Mouse (Mus musculus) liver, embryonic 15.5 days (tissue): ENCODE data around the gene Slc39a12. TPM values are rescaled to one million over a fixed set of nuclear protein-coding genes. Genes with fewer than 3 reads are reported as not detected.

ENCODE experiments used
- ATAC-seq: fragments of 200-750 bp; cut with Nextera tagmentation; 2 replicates; pipeline ENCODE4 v1.8.0; 2017; ENCODE audit warnings: moderate number of reproducible peaks, mild to moderate bottlenecking, moderate library complexity; ENCODE audit not compliant: insufficient read depth
- H3K27ac ChIP-seq: fragments of 300-500 bp; sonication (generic); replicated peaks from 2 replicates; pipeline ENCODE4 v1.5.1; 2015; ENCODE audit warnings: mild to moderate bottlenecking, inconsistent platforms
- H3K27me3 ChIP-seq: fragments of 300-500 bp; sonication (generic); 2 replicates; pipeline ENCODE4 v1.6.1; 2015; ENCODE audit warnings: mild to moderate bottlenecking, inconsistent platforms
- H3K36me3 ChIP-seq: fragments of 300-500 bp; sonication (generic); replicated peaks from 2 replicates; pipeline ENCODE4 v1.6.1; 2015; ENCODE audit warnings: moderate library complexity, mild to moderate bottlenecking, inconsistent platforms
- H3K4me1 ChIP-seq: fragments of 300-500 bp; sonication (generic); replicated peaks from 2 replicates; pipeline ENCODE4 v1.6.1; 2015; ENCODE audit warnings: inconsistent platforms
- H3K4me2 ChIP-seq: fragments of 300-500 bp; sonication (generic); 2 replicates; pipeline ENCODE4 v1.6.1; 2015; ENCODE audit warnings: moderate library complexity, mild to moderate bottlenecking, inconsistent platforms
- H3K4me3 ChIP-seq: fragments of 300-500 bp; sonication (generic); replicated peaks from 2 replicates; pipeline ENCODE4 v1.5.1; 2015; ENCODE audit warnings: mild to moderate bottlenecking, inconsistent platforms
- H3K9ac ChIP-seq: fragments of 300-500 bp; sonication (generic); 2 replicates; pipeline ENCODE4 v1.6.1; 2015; ENCODE audit warnings: moderate library complexity, mild to moderate bottlenecking, inconsistent platforms
- H3K9me3 ChIP-seq: fragments of 300-500 bp; sonication (generic); replicated peaks from 2 replicates; pipeline ENCODE4 v1.6.1; 2016; ENCODE audit warnings: inconsistent platforms
- WGBS: fragments of 180-500 bp; shearing (Covaris S2); methylation state at CpG from one replicate; pipeline ENCODE4 v1.1.7; 2015; ENCODE audit warnings: mixed read lengths; ENCODE audit not compliant: insufficient replicate concordance; 5-methylcytosine and 5-hydroxymethylcytosine counted together
- polyA plus RNA-seq: library from polyadenylated mRNA; unstranded; fragments of >200 nt; fragmentation: Nextera tagmentation; extraction: Ambion mirVana; gene quantifications from 2 replicates; pipeline ENCODE4 v1.2.1, GENCODE M21; 2015

The Slc39a12 gene
- polyA plus RNA-seq: 0.05 TPM in 1 of 2 replicates, not detected in the other

DNA sequence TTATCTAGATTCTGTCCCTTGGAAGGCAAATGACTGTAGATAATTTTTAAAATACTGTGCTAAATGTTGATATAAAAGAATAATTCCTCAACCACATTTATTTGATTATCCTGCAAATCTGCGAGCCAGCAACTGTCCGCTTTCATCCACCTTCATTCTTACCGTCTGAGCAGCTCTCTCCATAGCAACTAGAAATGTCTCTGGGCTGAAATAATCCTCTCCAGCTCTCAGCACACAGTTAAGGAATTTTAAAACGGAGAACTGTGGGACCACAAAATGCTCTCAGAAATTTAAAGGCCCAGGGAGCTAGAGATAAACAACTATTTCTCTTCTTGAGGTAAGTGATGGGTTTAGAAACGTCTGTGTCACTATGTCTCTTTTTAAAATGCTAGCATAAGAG, at the start of gene Slc39a12:
Gene Slc39a12 (plus strand): TSS at position 155 of the 400 bp plus-strand sequence.
- H3K9me3 ChIP-seq: no peaks in the 10 kb centered on the region
- no peak within 1 kb of the TSS for H3K9ac ChIP-seq
- H3K27ac ChIP-seq: no peak within 1 kb of the TSS
- H3K4me1 ChIP-seq: no peaks in the 10 kb centered on the region
- 55% methylated on average over 5 of the region's 5 CpGs for WGBS
- no peak for ATAC-seq
- no peak within 1 kb of the TSS for H3K4me2 ChIP-seq
- H3K27me3 ChIP-seq: no peaks in the 10 kb centered on the region
- H3K36me3 ChIP-seq: no peaks in the 10 kb centered on the region
- no peak within 1 kb of the TSS for H3K4me3 ChIP-seq

DNA sequence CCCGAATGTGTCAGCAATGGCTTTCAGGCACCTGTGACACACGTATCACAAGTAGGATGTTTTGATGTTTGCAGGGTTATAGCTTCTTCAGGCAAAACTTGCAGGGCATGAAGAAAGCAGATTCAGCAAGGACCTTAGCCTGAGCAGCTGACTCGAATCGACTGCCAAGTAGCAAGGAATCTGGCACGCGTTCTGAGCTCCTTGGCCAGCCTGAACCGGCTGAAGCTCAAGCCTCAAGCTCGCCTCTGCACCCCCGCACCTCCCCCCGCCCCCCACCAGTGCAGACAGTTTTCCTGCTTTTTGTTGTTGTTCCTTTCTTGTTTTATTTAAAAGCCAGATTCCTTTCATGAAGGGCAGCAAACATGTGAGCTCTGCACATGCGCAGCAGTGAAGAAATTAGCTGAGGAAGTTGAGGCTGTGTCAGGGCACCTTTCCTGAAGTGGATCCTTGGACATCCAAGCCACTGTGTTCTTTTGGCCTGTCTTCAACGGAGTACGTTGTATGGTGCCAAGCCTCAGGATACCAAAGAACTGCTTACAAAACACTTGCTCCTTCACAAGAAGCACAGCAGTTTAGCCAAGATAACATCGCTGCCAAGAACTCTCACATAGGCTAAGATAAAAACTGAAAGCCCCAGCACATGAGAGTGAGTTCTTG, 46.3 kb upstream of the Slc39a12 start:
- ATAC-seq: no peak
- WGBS: 67% methylated on average over 14 of the region's 14 CpGs

DNA sequence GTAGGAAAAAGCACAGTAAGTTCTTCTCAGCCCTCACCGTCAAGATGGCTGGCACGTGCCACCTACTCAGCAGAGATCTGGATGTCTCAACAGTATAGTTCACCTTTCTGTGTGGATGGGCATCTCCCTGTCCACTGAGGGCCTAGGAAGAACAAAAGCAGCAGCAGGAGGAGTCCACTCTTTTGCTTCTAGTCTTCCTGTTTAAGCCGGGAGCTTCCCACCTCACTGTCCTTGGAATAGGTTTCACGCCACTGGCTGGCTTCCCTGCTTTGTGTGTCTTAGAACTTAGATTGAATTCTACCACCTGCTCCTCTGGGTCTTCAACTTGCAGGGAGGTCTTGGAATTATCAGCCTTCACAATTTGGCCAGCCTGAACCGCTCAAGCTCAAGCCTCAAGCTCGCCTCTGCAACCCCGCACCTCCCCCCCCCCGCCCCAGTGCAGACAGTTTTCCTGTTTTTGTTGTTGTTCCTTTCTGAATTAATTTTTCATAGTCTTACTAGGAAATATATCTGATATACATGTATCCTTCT, 45.7 kb upstream of the Slc39a12 start:
- ATAC-seq: no peak
- 71% methylated on average over 8 of the region's 8 CpGs for WGBS
- no peak overlapping the region for H3K9ac ChIP-seq
- H3K27ac ChIP-seq: no peak overlapping the region
- H3K27me3 ChIP-seq: no peaks in the 10 kb centered on the region
- no peak overlapping the region for H3K4me3 ChIP-seq
- H3K4me2 ChIP-seq: no peak overlapping the region
- no peaks in the 10 kb centered on the region for H3K36me3 ChIP-seq
- H3K9me3 ChIP-seq: no peaks in the 10 kb centered on the region
- H3K4me1 ChIP-seq: no peaks in the 10 kb centered on the region

More for the DNA sequence above, 46.3 kb upstream of the Slc39a12 start:
- Histone ChIP-seq H3K36me3 (no peaks in the 10 kb centered on the region), H3K4me1 (no peaks in the 10 kb centered on the region), H3K9me3 (no peaks in the 10 kb centered on the region), H3K4me3 (no peak overlapping the region), H3K9ac (no peak overlapping the region), H3K27me3 (no peaks in the 10 kb centered on the region), H3K27ac (no peak overlapping the region), H3K4me2 (no peak overlapping the region)

DNA sequence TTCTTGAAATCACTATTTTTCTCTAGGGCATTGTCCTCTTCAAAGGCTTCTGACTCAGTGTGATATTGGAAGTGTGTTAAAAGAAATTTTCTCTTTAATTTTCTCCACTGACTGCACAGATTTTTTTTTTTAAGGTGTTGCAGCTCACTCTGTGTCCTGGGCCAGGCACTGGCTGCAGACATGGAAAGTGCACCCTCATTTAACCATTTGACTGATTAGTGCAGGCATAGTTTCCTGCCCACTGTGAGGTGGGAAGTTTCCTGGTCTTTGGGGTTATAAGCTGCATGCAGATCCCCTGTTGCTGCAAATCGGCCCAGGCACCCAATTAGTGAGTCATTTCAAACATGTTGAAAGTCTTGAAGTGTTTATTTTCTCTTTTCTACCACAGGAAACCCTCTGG, 740 bp downstream of the Slc39a12 start:
- Histone ChIP-seq H3K9ac (no peak overlapping the region), H3K36me3 (no peaks in the 10 kb centered on the region), H3K9me3 (no peaks in the 10 kb centered on the region), H3K4me2 (no peak overlapping the region), H3K4me3 (no peak overlapping the region), H3K27ac (no peak overlapping the region), H3K4me1 (no peaks in the 10 kb centered on the region), H3K27me3 (no peaks in the 10 kb centered on the region)
- WGBS: 11% methylated on average over 1 of the region's 1 CpGs
- ATAC-seq: no peak

DNA sequence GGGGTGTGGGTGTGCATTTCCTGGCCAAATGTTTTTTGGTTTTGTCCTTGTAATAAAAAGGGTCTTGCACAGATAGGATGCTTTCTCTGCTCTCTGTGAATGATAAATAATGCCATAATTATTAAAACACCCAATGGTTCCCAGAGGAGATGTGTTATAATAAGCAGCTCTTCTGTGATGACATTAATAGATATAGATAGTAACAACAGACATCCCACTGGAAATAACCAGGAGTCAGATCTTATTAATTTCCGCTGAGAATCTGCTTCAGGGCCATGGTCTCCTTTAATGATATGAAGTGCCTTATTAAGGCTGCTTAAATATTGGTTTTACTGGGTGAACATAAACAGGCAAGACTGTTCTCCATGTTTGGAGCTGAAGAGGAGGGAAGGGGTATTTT, 2.8 kb downstream of the Slc39a12 start:
- Histone ChIP-seq H3K4me1 (no peaks in the 10 kb centered on the region), H3K36me3 (no peaks in the 10 kb centered on the region), H3K4me2 (no peak overlapping the region), H3K4me3 (no peak overlapping the region), H3K9me3 (no peaks in the 10 kb centered on the region), H3K27ac (no peak overlapping the region), H3K9ac (no peak overlapping the region), H3K27me3 (no peaks in the 10 kb centered on the region)
- ATAC-seq: no peak
- 69% methylated on average over 1 of the region's 1 CpGs for WGBS

DNA sequence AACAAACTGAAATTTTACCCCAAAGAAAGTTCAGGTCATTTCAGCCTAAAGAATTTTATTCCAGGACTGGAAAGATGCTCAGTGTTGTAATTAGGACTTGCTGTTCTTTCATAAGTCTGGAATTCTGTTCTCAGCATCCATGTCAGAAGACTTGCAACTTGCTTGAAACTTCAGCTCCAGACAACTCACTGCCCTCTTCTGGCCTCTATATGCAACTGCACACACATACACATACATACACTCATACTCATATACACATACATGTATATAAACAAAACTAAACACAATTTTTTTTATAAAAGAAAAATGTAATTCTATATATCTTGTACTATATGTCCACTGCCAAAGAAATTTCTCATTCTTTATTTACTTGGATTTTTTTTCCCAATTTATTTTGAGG, 14.9 kb downstream of the Slc39a12 start:
- Histone ChIP-seq H3K27me3 (no peaks in the 10 kb centered on the region), H3K4me3 (no peak overlapping the region), H3K9ac (no peak overlapping the region), H3K27ac (no peak overlapping the region), H3K4me2 (no peak overlapping the region), H3K36me3 (no peaks in the 10 kb centered on the region), H3K9me3 (no peaks in the 10 kb centered on the region), H3K4me1 (no peaks in the 10 kb centered on the region)
- no peak for ATAC-seq

DNA sequence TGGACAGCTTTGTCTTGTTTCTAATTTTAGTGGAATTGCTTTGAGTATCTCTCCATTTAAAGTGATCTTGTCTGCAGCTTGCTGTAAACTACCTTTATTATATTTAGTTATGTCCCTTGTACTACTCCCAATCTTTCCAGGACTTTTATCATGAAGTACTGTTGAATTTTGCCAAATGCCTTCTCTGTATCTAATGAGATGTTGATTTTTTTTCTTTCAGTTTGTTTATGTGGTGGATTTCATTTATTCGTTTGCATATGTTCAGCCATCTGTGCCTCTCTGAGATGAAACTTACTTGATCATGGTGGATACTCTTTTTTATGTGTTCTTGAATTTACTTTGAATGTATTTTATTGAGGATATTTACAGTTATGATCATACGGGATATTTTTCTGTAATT, 40.9 kb downstream of the Slc39a12 start:
- Histone ChIP-seq H3K4me2 (no peak overlapping the region), H3K27ac (no peak overlapping the region), H3K9ac (no peak overlapping the region), H3K9me3 (no peaks in the 10 kb centered on the region), H3K27me3 (no peaks in the 10 kb centered on the region), H3K4me1 (no peaks in the 10 kb centered on the region), H3K4me3 (no peak overlapping the region), H3K36me3 (no peaks in the 10 kb centered on the region)
- ATAC-seq: no peak
- WGBS: 68% methylated on average over 2 of the region's 2 CpGs

DNA sequence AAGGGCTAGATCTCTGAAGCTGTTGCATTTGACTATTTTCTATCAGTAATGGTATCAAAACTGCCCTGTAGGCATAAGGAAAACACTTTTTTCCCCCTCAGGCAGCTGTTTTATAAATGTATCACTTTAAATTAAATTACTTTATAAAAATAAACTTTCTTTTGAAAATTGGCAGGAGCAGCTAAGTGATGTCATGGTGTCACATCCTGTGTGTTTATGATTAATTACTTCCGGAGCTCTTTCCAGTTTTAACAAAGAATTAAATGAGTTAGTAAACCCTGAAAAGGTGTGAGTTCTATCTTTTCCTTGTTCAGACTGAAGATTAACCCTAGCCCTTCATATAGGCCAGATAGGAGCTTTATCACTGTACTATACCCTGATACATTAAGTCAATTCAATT, 59.2 kb downstream of the Slc39a12 start:
- H3K9ac ChIP-seq: no peak overlapping the region
- H3K4me1 ChIP-seq: no peaks in the 10 kb centered on the region
- no peak overlapping the region for H3K27ac ChIP-seq
- ATAC-seq: no peak
- WGBS: 70% methylated on average over 1 of the region's 1 CpGs
- H3K27me3 ChIP-seq: no peaks in the 10 kb centered on the region
- H3K4me3 ChIP-seq: no peak overlapping the region
- H3K36me3 ChIP-seq: no peaks in the 10 kb centered on the region
- H3K4me2 ChIP-seq: no peak overlapping the region
- no peaks in the 10 kb centered on the region for H3K9me3 ChIP-seq

DNA sequence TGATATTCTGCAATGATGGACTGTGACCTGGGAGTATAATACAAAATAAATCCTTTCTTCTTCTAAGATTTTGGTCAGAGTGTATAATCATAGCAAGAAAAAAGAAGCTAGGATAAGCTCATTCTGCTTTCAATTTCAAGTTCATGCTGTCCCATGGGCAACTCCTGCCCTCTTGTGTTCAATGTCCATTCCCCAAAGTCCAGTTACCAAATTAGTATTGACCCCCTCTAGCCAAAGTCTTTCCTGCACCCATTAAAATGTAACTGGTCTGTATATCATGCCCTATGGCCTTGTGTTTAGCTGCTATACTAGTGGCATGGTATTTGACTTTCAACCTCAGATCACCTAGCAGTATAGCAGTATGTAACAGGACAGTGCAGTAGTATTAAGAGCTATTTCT, 62.8 kb downstream of the Slc39a12 start:
- H3K9me3 ChIP-seq: no peaks in the 10 kb centered on the region
- ATAC-seq: no peak
- H3K36me3 ChIP-seq: no peaks in the 10 kb centered on the region
- no peak overlapping the region for H3K4me2 ChIP-seq
- H3K4me1 ChIP-seq: no peaks in the 10 kb centered on the region
- no peaks in the 10 kb centered on the region for H3K27me3 ChIP-seq
- no peak overlapping the region for H3K9ac ChIP-seq
- H3K4me3 ChIP-seq: no peak overlapping the region
- no peak overlapping the region for H3K27ac ChIP-seq

DNA sequence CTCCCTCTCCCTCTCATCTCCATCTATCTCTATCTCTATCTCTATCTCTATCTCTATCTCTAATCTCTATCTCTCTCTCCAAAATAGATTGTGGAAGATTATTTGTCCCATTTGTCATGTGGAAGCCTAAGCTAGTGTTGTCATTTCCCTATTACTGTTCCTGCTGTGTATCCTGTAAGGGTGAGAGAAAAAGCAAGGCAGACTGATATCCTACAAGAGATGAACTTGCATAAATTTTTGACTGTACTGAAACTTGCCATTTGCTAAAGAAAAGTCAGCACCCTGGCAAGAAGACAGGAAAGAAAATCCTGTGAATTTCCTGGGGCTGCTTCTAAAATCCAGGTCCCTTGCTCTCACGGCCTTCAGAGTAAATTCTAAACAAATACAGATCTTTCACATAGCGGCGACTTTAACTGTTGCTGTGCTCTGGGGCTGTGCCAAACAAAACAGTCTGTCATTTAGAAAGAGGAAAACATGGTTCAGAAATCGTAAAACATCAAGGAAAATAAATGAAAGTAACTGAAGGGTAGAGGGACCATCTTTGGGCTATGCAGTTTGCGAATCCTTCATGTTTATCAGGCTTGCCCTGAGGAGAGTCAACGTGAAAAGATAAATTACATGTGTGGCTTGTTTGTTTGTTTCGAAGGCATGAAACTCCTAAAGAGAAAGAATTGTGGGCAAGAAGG, 67.0 kb downstream of the Slc39a12 start:
- Histone ChIP-seq H3K4me3 (no peak overlapping the region), H3K36me3 (no peaks in the 10 kb centered on the region), H3K27ac (no peak overlapping the region), H3K9me3 (no peaks in the 10 kb centered on the region), H3K4me2 (no peak overlapping the region), H3K9ac (no peak overlapping the region), H3K27me3 (no peaks in the 10 kb centered on the region), H3K4me1 (no peaks in the 10 kb centered on the region)
- ATAC-seq: no peak
- 54% methylated on average over 7 of the region's 7 CpGs for WGBS

DNA sequence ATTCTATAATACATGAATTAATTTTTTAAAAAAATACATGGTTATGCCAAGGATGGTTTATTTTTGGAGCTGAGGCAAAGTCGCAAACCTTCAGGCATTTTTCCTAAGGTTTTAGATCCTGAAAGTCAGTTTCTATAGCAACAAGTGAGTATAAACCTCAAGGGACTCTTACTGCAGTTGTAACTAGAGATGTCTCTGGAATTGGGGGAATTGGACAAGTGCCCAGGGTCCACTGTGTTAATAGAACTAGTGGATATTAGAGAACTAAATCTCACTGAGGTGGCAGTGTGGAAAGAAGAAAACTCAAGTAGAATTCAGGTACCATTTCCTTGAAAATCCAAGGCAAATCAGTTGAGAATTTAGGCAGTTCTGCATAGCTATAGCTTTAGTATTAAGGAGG, 76.3 kb downstream of the Slc39a12 start:
- Histone ChIP-seq H3K27me3 (no peaks in the 10 kb centered on the region), H3K4me2 (no peak overlapping the region), H3K9ac (no peak overlapping the region), H3K4me1 (no peaks in the 10 kb centered on the region), H3K9me3 (no peaks in the 10 kb centered on the region), H3K36me3 (no peaks in the 10 kb centered on the region), H3K4me3 (no peak overlapping the region), H3K27ac (no peak overlapping the region)
- 40% methylated on average over 1 of the region's 1 CpGs for WGBS
- no peak for ATAC-seq

DNA sequence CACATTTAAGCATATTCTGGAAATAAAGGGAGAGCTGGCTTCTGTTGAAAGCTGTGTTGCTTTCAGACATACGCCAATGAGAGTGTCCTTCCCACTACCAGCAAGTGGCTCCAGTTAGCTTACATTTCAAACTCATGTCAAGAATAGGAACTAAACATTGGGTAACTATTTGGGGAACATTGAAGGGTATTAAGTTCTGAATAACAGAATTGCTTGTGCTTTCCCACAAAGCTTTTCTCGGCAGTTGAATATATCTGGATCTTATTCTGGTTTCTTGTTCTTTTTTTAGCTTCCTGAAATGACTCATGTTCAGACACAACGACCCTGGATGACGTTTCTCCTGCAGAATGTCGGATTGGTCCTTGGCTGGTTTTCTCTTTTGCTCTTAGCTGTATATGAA, 106.0 kb downstream of the Slc39a12 start:
- H3K36me3 ChIP-seq: no peaks in the 10 kb centered on the region
- H3K9me3 ChIP-seq: no peaks in the 10 kb centered on the region
- no peak overlapping the region for H3K4me3 ChIP-seq
- no peak overlapping the region for H3K4me2 ChIP-seq
- 40% methylated on average over 5 of the region's 5 CpGs for WGBS
- H3K27me3 ChIP-seq: no peaks in the 10 kb centered on the region
- ATAC-seq: no peak
- H3K27ac ChIP-seq: no peak overlapping the region
- H3K9ac ChIP-seq: no peak overlapping the region
- H3K4me1 ChIP-seq: no peaks in the 10 kb centered on the region
